ENCODE assay signal across 8 mouse cellular contexts in genomic region chr10:128082477-128082808, GRCm38 (mm10). TPM values are rescaled to one million over a fixed set of nuclear protein-coding genes. Genes with fewer than 3 reads are reported as not detected.
A peak's percentile ranks its signal among the peaks of the same experiment; 100 is the strongest.
DNase-seq lines count a peak whose midpoint lies in the region; ATAC-seq and TF ChIP-seq lines count a peak whose summit lies in the region.

No protein-coding gene starts in this region.

- no peak for TF ChIP-seq CTCF in kidney, adult 2 months (conservative IDR thresholded peaks at IDR 0.05; ENCODE audit: insufficient read depth, insufficient read length, low read depth, low read length)
- no peak for TF ChIP-seq CTCF in bone marrow macrophage, adult 2 months (IDR thresholded peaks at IDR 0.05; ENCODE audit: low read depth, low read length)

- no peak for TF ChIP-seq POLR2A in kidney, adult 2 months (IDR thresholded peaks at IDR 0.05; ENCODE audit: low read depth, low read length)
- no peak for TF ChIP-seq POLR2A in bone marrow macrophage, adult 2 months (IDR thresholded peaks at IDR 0.05; ENCODE audit: borderline replicate concordance, low read depth, low read length)

- peaks cover 19% of the 10 kb centered on the region; the same call in 1 of the 2 replicates for H3K4me1 ChIP-seq in kidney, adult 2 months (ENCODE audit: control insufficient read depth, insufficient read depth, low read length)
- H3K4me1 ChIP-seq in bone marrow macrophage, adult 2 months (ENCODE audit: control insufficient read depth, insufficient read depth, low read length): peaks cover 8% of the 10 kb centered on the region
- 0 out of 2 replicates have a peak, but pooled peaks cover 2% of the 10 kb centered on the region for H3K4me1 ChIP-seq in hindbrain, embryonic 11.5 days (replicated peaks; ENCODE audit: control insufficient read depth, insufficient read depth, low read length)
- peaks cover 20% of the 10 kb centered on the region for H3K4me1 ChIP-seq in midbrain, embryonic 12.5 days

- peaks cover 24% of the 10 kb centered on the region for H3K36me3 ChIP-seq in kidney, adult 2 months (ENCODE audit: control insufficient read depth, insufficient read depth, low read length)
- peaks cover 15% of the 10 kb centered on the region for H3K36me3 ChIP-seq in hindbrain, embryonic 11.5 days (ENCODE audit: control insufficient read depth, insufficient read depth, low read length)
- peaks cover 34% of the 10 kb centered on the region for H3K36me3 ChIP-seq in midbrain, embryonic 12.5 days

- H3K27ac ChIP-seq in kidney, adult 2 months (ENCODE audit: insufficient read depth, low read depth, low read length): peak overlapping the region; percentile 96
- H3K27ac ChIP-seq in bone marrow macrophage, adult 2 months (ENCODE audit: insufficient read depth, low read depth, low read length): peak overlapping the region; percentile 63
- H3K27ac ChIP-seq in hindbrain, embryonic 11.5 days (ENCODE audit: low read depth, low read length): peak overlapping the region; percentile 53; the same call in 1 of the 2 replicates
- H3K27ac ChIP-seq in midbrain, embryonic 12.5 days (replicated peaks): 0 out of 2 replicates have a peak overlapping the region, but pooled peaks have one; percentile 61

- H3K4me2 ChIP-seq in hindbrain, embryonic 11.5 days (replicated peaks; ENCODE audit: low read depth, low read length): peak overlapping the region; percentile 58
- H3K4me2 ChIP-seq in midbrain, embryonic 12.5 days (replicated peaks): peak overlapping the region; percentile 68

- no peak for DNase-seq in kidney, adult 2 months
- DNase-seq in kidney, adult 8-10 months: no peak
- no peak for DNase-seq in hindbrain, embryonic 11.5 days (ENCODE audit: low spot score)
- DNase-seq in thymus, postnatal 25 days: no peak
- DNase-seq in frontal cortex, postnatal 14 days (ENCODE audit: low spot score in 2 of 2): no peak
- DNase-seq in adipocyte (ENCODE audit: low spot score): no peak

- H3K27me3 ChIP-seq in kidney, adult 2 months (replicated peaks; ENCODE audit: control insufficient read depth, insufficient read depth, low read length): no peaks in the 10 kb centered on the region
- no peaks in the 10 kb centered on the region for H3K27me3 ChIP-seq in hindbrain, embryonic 11.5 days (ENCODE audit: control insufficient read depth, insufficient read depth, low read length)
- no peaks in the 10 kb centered on the region for H3K27me3 ChIP-seq in midbrain, embryonic 12.5 days

- no peaks in the 10 kb centered on the region for H3K9me3 ChIP-seq in hindbrain, embryonic 11.5 days (ENCODE audit: control insufficient read depth, low read length)
- H3K9me3 ChIP-seq in midbrain, embryonic 12.5 days: no peaks in the 10 kb centered on the region

- peak; percentile 3 for ATAC-seq in hindbrain, embryonic 11.5 days (ENCODE audit: low FRiP score)
- ATAC-seq in midbrain, embryonic 12.5 days (ENCODE audit: low FRiP score, low read depth): no peak

- H3K9ac ChIP-seq in hindbrain, embryonic 11.5 days (ENCODE audit: low read depth, low read length): peak overlapping the region; percentile 70
- peak overlapping the region; percentile 68 for H3K9ac ChIP-seq in midbrain, embryonic 12.5 days (replicated peaks)

- 4% methylated on average over 9 of the region's 9 CpGs for WGBS in kidney, adult 2 months
- WGBS in hindbrain, embryonic 11.5 days: 26% methylated on average over 9 of the region's 9 CpGs
- 19% methylated on average over 9 of the region's 9 CpGs for WGBS in midbrain, embryonic 12.5 days

- H3K4me3 ChIP-seq in kidney, adult 2 months (ENCODE audit: insufficient read depth, low read depth, low read length): peak overlapping the region; percentile 65
- H3K4me3 ChIP-seq in bone marrow macrophage, adult 2 months (ENCODE audit: insufficient read depth, low read length): peak overlapping the region; percentile 76
- H3K4me3 ChIP-seq in hindbrain, embryonic 11.5 days (ENCODE audit: low read depth, low read length): peak overlapping the region; percentile 99
- H3K4me3 ChIP-seq in midbrain, embryonic 12.5 days: peak overlapping the region; percentile 91

RNA-seq across cellular contexts. Expression of gene Atp5b, which starts 0.6 kb away (rescaled TPM):
- polyA plus RNA-seq in kidney, adult 2 months (2012; rRNA removed): 4,550 and 7,521 TPM in 2 replicates
- polyA plus RNA-seq in bone marrow macrophage, adult 2 months (2012; ENCODE audit: insufficient read depth, insufficient read length, missing spikeins): 483 and 528 TPM in 2 replicates
- polyA plus RNA-seq in hindbrain, embryonic 11.5 days (2014; fragmentation: Nextera tagmentation; extraction: Ambion mirVana): 2,416 and 2,461 TPM in 2 replicates
- 1,976 and 1,998 TPM in 2 replicates for polyA plus RNA-seq in midbrain, embryonic 12.5 days (2016; fragmentation: Nextera tagmentation; extraction: Ambion mirVana)

RNA-seq across cellular contexts. Expression of gene Baz2a, which starts 8.9 kb away (rescaled TPM):
- 21.6 and 22.5 TPM in 2 replicates for polyA plus RNA-seq in kidney, adult 2 months (2012; rRNA removed)
- 49.0 and 52.9 TPM in 2 replicates for polyA plus RNA-seq in bone marrow macrophage, adult 2 months (2012; ENCODE audit: insufficient read depth, insufficient read length, missing spikeins)
- 20.0 and 37.6 TPM in 2 replicates for polyA plus RNA-seq in hindbrain, embryonic 11.5 days (2014; fragmentation: Nextera tagmentation; extraction: Ambion mirVana)
- polyA plus RNA-seq in midbrain, embryonic 12.5 days (2016; fragmentation: Nextera tagmentation; extraction: Ambion mirVana): 14.1 and 16.0 TPM in 2 replicates

RNA-seq across cellular contexts. Expression of gene Ptges3, which starts 23.7 kb away (rescaled TPM):
- polyA plus RNA-seq in kidney, adult 2 months (2012; rRNA removed): 28.2 and 32.5 TPM in 2 replicates
- polyA plus RNA-seq in bone marrow macrophage, adult 2 months (2012; ENCODE audit: insufficient read depth, insufficient read length, missing spikeins): 152 and 160 TPM in 2 replicates
- 590 and 626 TPM in 2 replicates for polyA plus RNA-seq in hindbrain, embryonic 11.5 days (2014; fragmentation: Nextera tagmentation; extraction: Ambion mirVana)
- polyA plus RNA-seq in midbrain, embryonic 12.5 days (2016; fragmentation: Nextera tagmentation; extraction: Ambion mirVana): 545 and 553 TPM in 2 replicates

RNA-seq across cellular contexts. Expression of gene Naca, which starts 47.1 kb away (rescaled TPM):
- polyA plus RNA-seq in kidney, adult 2 months (2012; rRNA removed): 195 and 258 TPM in 2 replicates
- 540 and 609 TPM in 2 replicates for polyA plus RNA-seq in bone marrow macrophage, adult 2 months (2012; ENCODE audit: insufficient read depth, insufficient read length, missing spikeins)
- 858 and 879 TPM in 2 replicates for polyA plus RNA-seq in hindbrain, embryonic 11.5 days (2014; fragmentation: Nextera tagmentation; extraction: Ambion mirVana)
- polyA plus RNA-seq in midbrain, embryonic 12.5 days (2016; fragmentation: Nextera tagmentation; extraction: Ambion mirVana): 716 and 742 TPM in 2 replicates
